Mouse (Mus musculus) cerebellum, adult 2 months (tissue): ENCODE measurements around the gene Dock9. TPM values are rescaled to one million over a fixed set of nuclear protein-coding genes. Genes with fewer than 3 reads are reported as not detected.
A peak's percentile ranks its signal among the peaks of the same experiment; 100 is the strongest.
"Not testable (repeated sequence)": the region's sequence is repeated elsewhere in the genome, so short reads cannot be mapped to it uniquely, and the experiment has no call there.

ENCODE experiments used
- DNase-seq, 2 experiments: peaks; one replicate each; pipeline ENCODE4 v3.0.0; 2021
- H3K27ac ChIP-seq: fragments of 200-500 bp; 2 replicates; pipeline ENCODE4 v1.5.1; 2012; ENCODE audit warnings: low read length, control low read depth, inconsistent platforms; ENCODE audit not compliant: insufficient read depth
- H3K27me3 ChIP-seq: fragments of 200-500 bp; 2 replicates; pipeline ENCODE4 v1.6.1; 2012; ENCODE audit warnings: inconsistent platforms, mild to moderate bottlenecking, low read length, moderate library complexity; ENCODE audit not compliant: control insufficient read depth, insufficient read depth
- H3K4me1 ChIP-seq: fragments of 200-500 bp; 2 replicates; pipeline ENCODE4 v1.6.1; 2011; ENCODE audit warnings: low read length; ENCODE audit not compliant: control insufficient read depth, insufficient read depth
- H3K4me3 ChIP-seq: fragments of 200-500 bp; replicated peaks from 2 replicates; pipeline ENCODE3; 2011; ENCODE audit warnings: mild to moderate bottlenecking, low read depth, low read length, control low read depth; ENCODE audit not compliant: insufficient read depth
- CTCF ChIP-seq: fragments of 200-500 bp; IDR thresholded peaks from 2 replicates; pipeline ENCODE4 v1.5.1; 2011; ENCODE audit warnings: low read depth, mild to moderate bottlenecking, control low read depth, low read length, moderate library complexity, borderline replicate concordance; ENCODE audit not compliant: insufficient read depth
- POLR2A ChIP-seq: fragments of 200-500 bp; IDR thresholded peaks from 2 replicates; pipeline ENCODE4 v1.6.1; 2011; ENCODE audit warnings: low read length, control low read depth, borderline replicate concordance; ENCODE audit not compliant: insufficient read depth
- WGBS: fragments of 180-500 bp; shearing (Covaris S2); methylation state at CpG from one replicate; pipeline ENCODE4 v1.1.7; 2018; 5-methylcytosine and 5-hydroxymethylcytosine counted together
- polyA plus RNA-seq: library from polyadenylated mRNA; depleted of rRNA; stranded (reverse); fragments of >200 nt; gene quantifications from 2 replicates; pipeline ENCODE4 v1.2.3, GENCODE M21; 2012

The Dock9 gene
- polyA plus RNA-seq, 1 experiment: 140 TPM

DNA sequence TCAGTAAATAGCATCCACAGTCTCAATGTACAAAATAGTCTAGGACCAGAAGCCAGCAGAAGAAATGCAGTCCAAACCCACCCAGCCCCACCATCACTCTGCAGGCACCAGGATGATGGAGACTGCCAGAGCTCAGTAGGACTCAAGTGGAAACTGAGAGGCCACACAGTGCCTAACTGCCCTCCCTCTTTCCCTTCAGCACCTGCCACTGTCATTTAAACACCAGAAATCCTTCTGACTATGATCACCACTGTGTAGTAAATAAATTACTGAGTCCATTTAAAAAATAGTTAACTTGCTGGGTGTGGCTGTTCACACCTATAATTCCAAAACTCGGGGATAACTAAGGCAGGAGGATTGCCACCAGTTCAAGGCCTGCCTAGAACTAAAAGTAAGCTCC is 97.6 kb downstream of the Dock9 start:
- H3K27me3 ChIP-seq: no peaks in the 10 kb centered on the region
- H3K4me1 ChIP-seq: peaks cover 29% of the 10 kb centered on the region
- TF ChIP-seq CTCF (no peak), POLR2A (no peak)
- H3K4me3 ChIP-seq: no peak overlapping the region
- 75% methylated on average over 1 of the region's 1 CpGs for WGBS
- no peak for DNase-seq
- no peak overlapping the region for H3K27ac ChIP-seq

DNA sequence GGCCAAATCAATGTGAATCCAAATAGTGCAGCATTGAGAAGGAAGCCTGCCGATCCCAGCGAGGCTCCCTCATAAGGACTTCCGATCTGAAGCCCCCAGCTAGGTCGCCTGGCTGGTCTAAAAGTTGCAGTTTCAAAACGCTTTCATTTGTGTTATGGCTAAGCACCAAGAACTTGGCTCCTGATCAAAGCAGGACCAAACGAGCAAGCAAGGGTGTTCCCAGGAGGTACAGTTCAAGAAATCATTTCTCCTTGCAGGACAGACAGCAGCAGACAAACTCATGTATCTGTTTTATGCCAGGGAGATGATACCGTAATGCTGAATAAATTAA is 99.1 kb downstream of the Dock9 start:
- DNase-seq: peak; percentile 33 to 45
- Histone ChIP-seq H3K4me3 (no peak overlapping the region), H3K27me3 (no peaks in the 10 kb centered on the region), H3K4me1 (peaks cover 38% of the 10 kb centered on the region), H3K27ac (peak overlapping the region; percentile 4; the same call in 1 of the 2 replicates)
- TF ChIP-seq POLR2A (no peak), CTCF (no peak)
- WGBS: 23% methylated on average over 7 of the region's 7 CpGs

DNA sequence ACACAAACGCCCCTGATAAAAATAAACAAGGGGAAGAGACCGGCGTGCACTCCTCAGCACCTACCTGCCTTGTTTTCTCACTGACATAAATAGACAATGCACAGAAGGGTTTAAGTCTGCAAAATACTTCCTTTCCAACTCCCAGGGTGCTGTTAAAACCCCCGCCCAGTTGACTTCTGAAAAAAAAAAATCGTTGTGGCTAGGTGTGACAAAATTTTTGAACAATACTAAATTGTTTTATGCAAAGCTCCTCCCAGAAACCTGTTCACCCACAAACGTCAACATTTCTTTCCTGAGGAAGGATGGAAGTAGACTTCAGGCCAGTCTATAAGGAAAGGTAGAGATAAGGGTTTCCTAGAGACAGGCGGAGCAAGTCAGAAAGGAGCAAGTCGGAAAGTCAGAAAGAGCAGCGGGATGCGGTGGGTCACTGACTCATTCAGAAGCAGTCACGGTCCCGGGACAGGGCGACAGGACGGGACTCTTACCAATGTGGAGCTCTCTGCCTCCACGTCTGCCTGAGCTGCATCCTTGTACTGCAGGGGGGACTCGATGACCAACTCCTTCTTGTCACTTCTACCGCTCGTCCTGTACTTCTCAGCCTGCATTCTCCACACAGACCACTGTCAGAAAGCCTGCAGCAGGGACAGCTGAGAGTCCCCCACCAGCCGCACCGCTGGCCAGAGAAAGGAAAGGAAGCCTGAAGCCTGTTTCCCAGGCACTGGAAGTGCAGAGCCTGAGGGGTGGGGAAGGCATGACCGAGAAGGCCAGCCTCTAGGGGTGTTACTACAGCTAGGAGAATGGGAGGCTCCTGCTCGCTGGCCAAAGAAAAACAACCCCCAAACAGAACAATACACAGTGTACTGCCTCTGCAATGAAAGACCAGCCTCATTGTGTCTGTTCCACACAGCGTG is 99.7 kb downstream of the Dock9 start:
- Histone ChIP-seq H3K4me3 (peak overlapping the region; percentile 43), H3K27me3 (no peaks in the 10 kb centered on the region), H3K27ac (peak overlapping the region; percentile 37; the same call in 1 of the 2 replicates), H3K4me1 (peaks cover 35% of the 10 kb centered on the region)
- peak; percentile 33 to 46 for DNase-seq
- WGBS: 32% methylated on average over 23 of the region's 23 CpGs
- TF ChIP-seq CTCF: no peak
- TF ChIP-seq POLR2A: peak; percentile 28; the same call in 1 of the 2 replicates

DNA sequence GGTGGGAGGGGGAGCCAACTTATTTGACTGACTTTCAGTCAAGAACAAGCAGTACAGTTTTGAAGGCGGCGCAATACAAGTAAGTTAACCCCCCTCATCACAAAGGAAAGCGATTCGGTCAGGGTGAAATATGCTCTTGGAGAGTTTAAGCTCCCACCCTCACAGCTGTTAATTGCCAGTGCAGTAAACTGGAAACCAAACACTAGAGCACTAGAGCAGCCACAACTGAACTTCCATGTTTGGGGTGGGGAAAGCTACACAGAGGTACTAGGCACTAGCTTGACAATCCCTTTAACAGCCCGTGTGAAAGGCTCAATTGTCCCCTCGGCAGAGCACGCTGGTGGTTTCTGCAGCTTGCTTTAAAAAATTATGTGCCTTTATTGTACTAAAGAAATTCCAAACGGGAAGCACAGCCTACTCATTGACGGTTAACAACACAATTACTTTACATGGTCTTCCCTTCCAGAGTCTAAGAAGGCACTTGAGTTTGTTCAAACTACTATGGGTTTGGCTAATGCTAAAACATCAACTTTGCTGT is 100.4 kb downstream of the Dock9 start:
- H3K27me3 ChIP-seq: no peaks in the 10 kb centered on the region
- no peak overlapping the region; the same call in 1 of the 2 replicates for H3K27ac ChIP-seq
- no peak overlapping the region for H3K4me3 ChIP-seq
- TF ChIP-seq POLR2A: no peak
- TF ChIP-seq CTCF: no peak
- DNase-seq: no peak
- peaks cover 28% of the 10 kb centered on the region for H3K4me1 ChIP-seq
- WGBS: 60% methylated on average over 9 of the region's 9 CpGs

DNA sequence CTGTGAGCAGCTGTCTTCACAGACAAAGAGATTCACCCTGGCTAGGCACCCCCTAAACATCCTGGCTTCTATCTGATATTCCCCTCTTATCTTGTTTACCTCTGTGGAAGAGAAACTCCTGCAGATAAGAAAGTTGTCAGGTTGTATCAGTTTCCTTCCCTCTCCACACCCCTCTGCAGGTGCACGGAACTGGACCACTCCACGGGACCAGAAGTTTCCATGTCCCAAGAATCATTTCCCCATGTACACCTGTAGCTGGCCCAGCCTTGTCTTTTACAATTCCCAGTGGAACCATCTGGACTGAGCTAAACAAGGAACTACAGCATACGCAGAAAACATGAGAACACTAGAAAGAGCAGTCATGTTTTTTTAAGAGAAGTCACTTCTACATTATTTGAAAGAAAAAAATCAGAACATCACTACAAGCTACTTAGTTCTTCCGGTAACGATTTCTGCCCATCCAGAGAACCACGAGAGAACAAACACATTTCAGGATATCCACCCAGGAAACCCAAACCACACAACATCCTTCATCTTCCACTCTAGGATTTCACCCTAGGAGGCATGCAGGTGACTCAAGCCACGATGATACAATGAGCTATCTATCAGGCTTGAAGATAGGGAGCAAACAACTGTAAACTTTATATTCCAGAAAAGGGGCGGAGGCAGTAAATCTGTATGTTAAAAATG is 101.1 kb downstream of the Dock9 start:
- 75% methylated on average over 8 of the region's 8 CpGs for WGBS
- no peak overlapping the region for H3K4me3 ChIP-seq
- no peak overlapping the region for H3K27ac ChIP-seq
- no peak for TF ChIP-seq CTCF
- TF ChIP-seq POLR2A: no peak
- H3K4me1 ChIP-seq: peaks cover 27% of the 10 kb centered on the region
- no peak for DNase-seq
- no peaks in the 10 kb centered on the region for H3K27me3 ChIP-seq

DNA sequence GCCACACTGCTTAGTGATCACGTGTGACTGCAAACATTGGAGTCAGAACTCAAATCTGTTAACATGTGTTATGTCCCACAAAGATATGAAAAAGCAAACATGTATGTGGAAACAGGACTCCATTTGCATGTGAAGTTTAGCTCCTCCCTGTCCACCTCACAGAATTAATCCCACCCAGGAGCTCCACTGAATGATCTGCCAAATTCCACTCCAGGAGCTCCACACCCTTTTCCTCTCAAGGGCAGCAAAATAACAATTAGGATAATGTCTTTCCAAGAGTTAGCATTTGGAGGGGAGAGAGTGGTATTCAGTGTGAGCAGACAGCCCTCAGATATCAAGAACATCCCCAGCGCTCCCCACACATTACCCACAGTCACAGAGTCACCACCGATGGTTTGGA is 102.9 kb downstream of the Dock9 start:
- Histone ChIP-seq H3K4me3 (no peak overlapping the region), H3K4me1 (peaks cover 39% of the 10 kb centered on the region), H3K27ac (peak overlapping the region; percentile 45; the same call in 1 of the 2 replicates), H3K27me3 (no peaks in the 10 kb centered on the region)
- TF ChIP-seq POLR2A (no peak), CTCF (no peak)
- DNase-seq: no peak
- 55% methylated on average over 3 of the region's 3 CpGs for WGBS

DNA sequence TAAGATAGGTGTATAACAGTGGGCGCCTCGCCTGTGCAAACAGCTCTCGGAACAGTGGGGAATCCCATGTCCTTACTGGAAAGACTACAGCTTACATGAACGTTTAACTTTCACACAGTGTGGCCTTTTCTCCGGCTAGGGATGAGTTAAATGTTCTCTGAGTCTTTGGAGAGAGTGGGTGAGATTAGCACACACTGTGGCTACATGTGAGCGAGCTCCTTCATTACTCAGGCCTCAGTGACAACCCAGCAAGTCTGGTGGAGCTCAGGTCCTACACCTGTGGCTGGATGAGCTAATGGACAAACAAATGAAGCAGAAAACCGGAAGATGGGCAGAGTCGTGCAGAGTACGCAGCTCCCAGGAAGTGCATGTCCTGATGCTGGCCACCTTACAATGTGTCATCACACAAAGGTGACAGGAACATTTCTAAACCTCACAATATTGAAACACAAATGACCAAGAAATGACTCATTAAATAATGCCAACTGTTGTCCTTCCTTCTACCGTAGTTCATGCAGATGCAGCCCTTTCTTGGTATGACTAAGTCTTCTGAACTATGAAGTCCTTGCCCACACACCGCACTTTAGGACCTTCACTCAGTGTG is 103.5 kb downstream of the Dock9 start:
- no peak for DNase-seq
- TF ChIP-seq CTCF (no peak), POLR2A (no peak)
- peaks cover 40% of the 10 kb centered on the region for H3K4me1 ChIP-seq
- no peak overlapping the region for H3K27ac ChIP-seq
- no peaks in the 10 kb centered on the region for H3K27me3 ChIP-seq
- no peak overlapping the region for H3K4me3 ChIP-seq
- 70% methylated on average over 11 of the region's 11 CpGs for WGBS

DNA sequence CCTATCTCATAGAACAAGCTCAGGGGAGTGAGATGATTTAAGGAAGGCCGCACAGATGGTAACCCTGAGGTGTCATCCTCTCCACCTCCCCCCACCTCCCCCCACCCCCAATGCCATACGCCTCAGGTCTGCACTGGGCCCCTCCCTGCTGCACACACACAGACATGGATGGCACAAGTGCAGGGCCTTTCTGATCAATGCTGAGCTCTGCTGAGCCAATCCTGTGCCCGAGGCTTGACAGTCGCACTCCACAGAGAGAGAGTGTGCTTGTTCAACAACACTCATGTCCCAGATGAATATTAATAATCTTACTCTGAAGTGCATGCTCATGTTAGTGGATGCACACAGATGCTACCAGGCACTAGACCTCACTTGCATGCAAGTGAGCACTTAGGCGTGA is 108.0 kb downstream of the Dock9 start:
- not testable (repeated sequence) for H3K27me3 ChIP-seq, H3K4me3 ChIP-seq, DNase-seq
- Histone ChIP-seq H3K27ac (peak overlapping the region; percentile 41; the same call in 1 of the 2 replicates), H3K4me1 (peaks cover 33% of the 10 kb centered on the region)
- WGBS: 40% methylated on average over 5 of the region's 5 CpGs
